Mouse (Mus musculus): Measurements from ENCODE around the gene Tpsb2. TPM values are rescaled to one million over a fixed set of nuclear protein-coding genes. Genes with fewer than 3 reads are reported as not detected.

Gene Tpsb2
- polyA plus RNA-seq, 1 experiment from 2014 or later: 209 TPM

DNA sequence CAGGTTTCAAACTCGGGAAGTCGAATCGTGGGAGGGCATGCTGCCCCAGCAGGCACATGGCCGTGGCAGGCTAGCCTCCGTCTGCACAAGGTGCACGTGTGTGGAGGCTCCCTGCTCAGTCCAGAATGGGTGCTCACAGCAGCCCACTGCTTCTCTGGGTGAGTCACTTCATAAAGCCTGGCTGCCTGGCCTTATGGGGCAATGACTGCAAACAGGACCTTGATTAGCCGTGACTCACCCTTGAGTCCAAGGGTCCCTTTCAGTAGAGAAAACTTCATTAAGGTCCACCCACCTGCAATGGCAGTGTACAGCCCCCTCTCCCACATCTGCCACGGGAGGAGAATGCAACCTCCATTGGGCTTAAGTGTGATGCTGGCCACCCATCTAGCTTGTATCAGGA is 6.4 kb downstream of the Tpsb2 start:
- no peak overlapping the region for H3K4me3 ChIP-seq
- WGBS: 77% methylated on average over 8 of the region's 8 CpGs
- no peak for ATAC-seq (ENCODE audit: insufficient number of reproducible peaks, low FRiP score, low TSS enrichment, low read depth)
- H3K9me3 ChIP-seq: no peaks in the 10 kb centered on the region
- no peak overlapping the region for H3K4me2 ChIP-seq
- no peak overlapping the region for H3K9ac ChIP-seq
- peaks cover 5% of the 10 kb centered on the region; the same call in 1 of the 2 replicates for H3K4me1 ChIP-seq
- H3K27me3 ChIP-seq: no peaks in the 10 kb centered on the region
- peaks cover 27% of the 10 kb centered on the region for H3K36me3 ChIP-seq
- no peak overlapping the region for H3K27ac ChIP-seq

DNA sequence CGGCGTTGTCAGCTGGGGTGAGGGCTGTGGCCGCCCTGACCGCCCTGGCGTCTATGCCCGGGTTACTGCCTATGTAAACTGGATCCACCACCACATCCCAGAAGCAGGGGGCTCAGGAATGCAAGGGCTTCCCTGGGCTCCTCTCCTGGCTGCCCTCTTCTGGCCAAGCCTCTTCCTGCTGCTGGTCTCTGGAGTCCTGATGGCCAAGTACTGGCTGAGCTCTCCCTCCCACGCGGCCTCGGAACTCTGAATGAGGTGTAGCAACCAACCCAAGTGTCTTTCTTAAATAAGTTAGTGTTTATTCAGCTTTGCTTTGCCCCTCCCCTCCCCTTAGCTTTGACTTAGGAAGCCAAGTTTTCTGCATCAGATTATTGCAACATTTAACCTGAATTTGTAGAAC is 7.9 kb downstream of the Tpsb2 start:
- H3K4me3 ChIP-seq: no peak overlapping the region
- no peak overlapping the region for H3K4me2 ChIP-seq
- 38% methylated on average over 9 of the region's 9 CpGs for WGBS
- no peak for ATAC-seq (ENCODE audit: insufficient number of reproducible peaks, low FRiP score, low TSS enrichment, low read depth)
- H3K4me1 ChIP-seq: peaks cover 5% of the 10 kb centered on the region; the same call in 1 of the 2 replicates
- H3K9me3 ChIP-seq: no peaks in the 10 kb centered on the region
- no peak overlapping the region for H3K9ac ChIP-seq
- H3K36me3 ChIP-seq: peaks cover 37% of the 10 kb centered on the region
- no peak overlapping the region for H3K27ac ChIP-seq
- no peaks in the 10 kb centered on the region for H3K27me3 ChIP-seq

- WGBS: 78% methylated on average over 4 of the region's 4 CpGs
- Histone ChIP-seq H3K36me3 (peaks cover 41% of the 10 kb centered on the region), H3K4me2 (no peak overlapping the region), H3K4me3 (no peak overlapping the region), H3K27ac (no peak overlapping the region), H3K27me3 (no peaks in the 10 kb centered on the region), H3K9me3 (no peaks in the 10 kb centered on the region), H3K9ac (no peak overlapping the region), H3K4me1 (peaks cover 10% of the 10 kb centered on the region; the same call in 1 of the 2 replicates)
- ATAC-seq (ENCODE audit: insufficient number of reproducible peaks, low FRiP score, low TSS enrichment, low read depth): no peak
These were observed 28.4 kb downstream of the Tpsb2 start for GRCm38 (mm10) chr17:25394526-25394925.

- no peak overlapping the region for H3K4me2 ChIP-seq
- no peak overlapping the region for H3K9ac ChIP-seq
- no peak overlapping the region for H3K4me3 ChIP-seq
- peaks cover 10% of the 10 kb centered on the region; the same call in 1 of the 2 replicates for H3K4me1 ChIP-seq
- 25% methylated on average over 14 of the region's 14 CpGs for WGBS
- no peak overlapping the region for H3K27ac ChIP-seq
- peaks cover 16% of the 10 kb centered on the region for H3K36me3 ChIP-seq
- no peaks in the 10 kb centered on the region for H3K9me3 ChIP-seq
- ATAC-seq (ENCODE audit: insufficient number of reproducible peaks, low FRiP score, low TSS enrichment, low read depth): no peak
- no peaks in the 10 kb centered on the region for H3K27me3 ChIP-seq
These were observed 31.9 kb downstream of the Tpsb2 start for GRCm38 (mm10) chr17:25397804-25398519.

DNA sequence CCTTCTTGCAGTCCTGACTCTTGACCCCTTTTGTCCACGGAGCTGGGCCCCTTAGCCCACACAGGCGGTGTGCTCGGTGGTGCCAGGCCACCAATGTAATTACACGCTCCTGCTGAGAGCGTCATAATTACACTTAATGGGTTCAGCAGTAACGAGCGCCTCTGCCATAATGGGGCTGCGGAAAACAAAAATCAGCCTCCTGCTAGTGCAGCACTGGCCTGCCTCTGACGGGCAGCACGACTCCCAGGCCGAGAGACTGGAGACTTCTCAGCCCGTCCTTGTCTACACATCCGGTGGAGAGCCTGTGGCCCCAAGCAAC is 32.4 kb downstream of the Tpsb2 start:
- Histone ChIP-seq H3K36me3 (peaks cover 12% of the 10 kb centered on the region), H3K9ac (no peak overlapping the region), H3K4me3 (no peak overlapping the region), H3K4me2 (no peak overlapping the region), H3K27ac (no peak overlapping the region), H3K4me1 (peaks cover 10% of the 10 kb centered on the region; the same call in 1 of the 2 replicates), H3K27me3 (no peaks in the 10 kb centered on the region), H3K9me3 (no peaks in the 10 kb centered on the region)
- ATAC-seq (ENCODE audit: insufficient number of reproducible peaks, low FRiP score, low TSS enrichment, low read depth): no peak
- 26% methylated on average over 13 of the region's 13 CpGs for WGBS

GRCm38 (mm10) chr17:25400443-25400842 is 34.3 kb downstream of the Tpsb2 start:
- 5% methylated on average over 7 of the region's 7 CpGs for WGBS
- Histone ChIP-seq H3K36me3 (no peaks in the 10 kb centered on the region; the same call in 1 of the 2 replicates), H3K9me3 (no peaks in the 10 kb centered on the region), H3K9ac (no peak overlapping the region), H3K4me2 (no peak overlapping the region), H3K4me1 (peaks cover 17% of the 10 kb centered on the region), H3K4me3 (no peak overlapping the region), H3K27ac (no peak overlapping the region), H3K27me3 (no peaks in the 10 kb centered on the region)
- ATAC-seq (ENCODE audit: insufficient number of reproducible peaks, low FRiP score, low TSS enrichment, low read depth): no peak

GRCm38 (mm10) chr17:25401491-25401890 is 35.4 kb downstream of the Tpsb2 start:
- H3K27me3 ChIP-seq: no peaks in the 10 kb centered on the region
- no peak for ATAC-seq (ENCODE audit: insufficient number of reproducible peaks, low FRiP score, low TSS enrichment, low read depth)
- H3K4me2 ChIP-seq: no peak overlapping the region
- H3K27ac ChIP-seq: no peak overlapping the region
- WGBS: 52% methylated on average over 4 of the region's 4 CpGs
- H3K4me3 ChIP-seq: no peak overlapping the region
- peaks cover 27% of the 10 kb centered on the region for H3K4me1 ChIP-seq
- no peaks in the 10 kb centered on the region for H3K9me3 ChIP-seq
- no peak overlapping the region for H3K9ac ChIP-seq
- no peaks in the 10 kb centered on the region; the same call in 1 of the 2 replicates for H3K36me3 ChIP-seq

DNA sequence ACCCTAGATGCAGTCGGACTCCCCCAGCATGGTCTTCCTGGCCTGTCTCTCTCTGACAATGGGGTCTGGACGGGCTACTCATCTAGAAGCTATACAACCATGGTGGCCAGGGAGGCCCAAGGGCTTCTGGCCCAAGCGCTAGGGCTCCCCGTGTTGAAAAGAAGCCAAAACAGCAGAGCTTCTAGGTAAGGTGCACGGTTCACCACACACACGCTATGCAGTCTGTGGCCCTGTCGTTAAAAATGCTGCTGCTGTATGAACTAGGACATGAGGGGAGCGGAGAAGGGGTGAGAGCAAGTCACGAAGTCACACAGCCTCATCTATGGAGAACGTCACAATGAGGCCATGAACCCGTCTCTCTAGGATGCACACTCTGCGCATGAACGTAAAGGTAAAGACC is 36.1 kb downstream of the Tpsb2 start:
- no peaks in the 10 kb centered on the region for H3K9me3 ChIP-seq
- WGBS: 84% methylated on average over 13 of the region's 13 CpGs
- H3K4me1 ChIP-seq: peaks cover 35% of the 10 kb centered on the region

DNA sequence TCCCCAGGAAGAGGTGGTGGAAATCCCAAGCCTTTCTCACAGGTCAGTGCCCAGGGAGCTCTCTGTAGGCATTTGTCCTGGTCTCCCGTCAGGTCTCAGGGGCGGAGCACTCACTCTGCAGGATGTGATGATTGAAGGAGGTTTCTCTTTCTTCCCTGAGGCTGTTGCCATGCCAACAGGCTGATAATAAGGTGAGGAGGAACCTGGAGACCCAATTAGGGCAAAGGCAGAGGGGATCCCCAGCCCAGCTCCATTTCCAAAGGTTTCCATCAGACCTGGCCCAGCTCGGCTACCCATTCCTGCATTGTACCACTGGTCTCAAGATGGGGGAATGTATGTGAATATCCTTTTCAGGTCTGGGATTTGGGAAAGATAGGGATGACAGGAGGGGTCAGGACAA is 38.1 kb downstream of the Tpsb2 start:
- 38% methylated on average over 3 of the region's 3 CpGs for WGBS
- Histone ChIP-seq H3K9ac (no peak overlapping the region), H3K27me3 (no peaks in the 10 kb centered on the region), H3K4me3 (no peak overlapping the region), H3K9me3 (no peaks in the 10 kb centered on the region), H3K4me2 (no peak overlapping the region), H3K27ac (no peak overlapping the region), H3K36me3 (no peaks in the 10 kb centered on the region), H3K4me1 (peaks cover 38% of the 10 kb centered on the region)
- no peak for ATAC-seq (ENCODE audit: insufficient number of reproducible peaks, low FRiP score, low TSS enrichment, low read depth)

More for the DNA sequence above, 36.1 kb downstream of the Tpsb2 start:
- no peak for ATAC-seq (ENCODE audit: insufficient number of reproducible peaks, low FRiP score, low TSS enrichment, low read depth)
- Histone ChIP-seq H3K4me3 (no peak overlapping the region), H3K36me3 (no peaks in the 10 kb centered on the region), H3K27me3 (no peaks in the 10 kb centered on the region), H3K4me2 (no peak overlapping the region), H3K27ac (no peak overlapping the region), H3K9ac (no peak overlapping the region)

- Histone ChIP-seq H3K4me3 (no peak overlapping the region), H3K9me3 (no peaks in the 10 kb centered on the region), H3K4me2 (no peak overlapping the region), H3K27ac (no peak overlapping the region), H3K9ac (no peak overlapping the region), H3K27me3 (no peaks in the 10 kb centered on the region), H3K36me3 (no peaks in the 10 kb centered on the region), H3K4me1 (peaks cover 49% of the 10 kb centered on the region)
- no peak for ATAC-seq (ENCODE audit: insufficient number of reproducible peaks, low FRiP score, low TSS enrichment, low read depth)
- WGBS: 15% methylated on average over 9 of the region's 10 CpGs
These were observed 39.3 kb downstream of the Tpsb2 start for GRCm38 (mm10) chr17:25405224-25405895.

GRCm38 (mm10) chr17:25406011-25406441 is 39.9 kb downstream of the Tpsb2 start:
- no peaks in the 10 kb centered on the region for H3K36me3 ChIP-seq
- peaks cover 56% of the 10 kb centered on the region for H3K4me1 ChIP-seq
- H3K9me3 ChIP-seq: no peaks in the 10 kb centered on the region
- no peaks in the 10 kb centered on the region for H3K27me3 ChIP-seq
- 22% methylated on average over 6 of the region's 6 CpGs for WGBS
- H3K4me3 ChIP-seq: no peak overlapping the region
- no peak overlapping the region for H3K9ac ChIP-seq
- ATAC-seq (ENCODE audit: insufficient number of reproducible peaks, low FRiP score, low TSS enrichment, low read depth): no peak
- H3K4me2 ChIP-seq: no peak overlapping the region
- H3K27ac ChIP-seq: no peak overlapping the region

GRCm38 (mm10) chr17:25407352-25407751 is 41.2 kb downstream of the Tpsb2 start:
- peak overlapping the region; percentile 30; the same call in 1 of the 2 replicates for H3K27ac ChIP-seq
- ATAC-seq (ENCODE audit: insufficient number of reproducible peaks, low FRiP score, low TSS enrichment, low read depth): no peak
- WGBS: 73% methylated on average over 4 of the region's 4 CpGs
- H3K27me3 ChIP-seq: no peaks in the 10 kb centered on the region
- H3K9ac ChIP-seq: no peak overlapping the region
- H3K9me3 ChIP-seq: no peaks in the 10 kb centered on the region
- H3K36me3 ChIP-seq: no peaks in the 10 kb centered on the region
- peaks cover 61% of the 10 kb centered on the region for H3K4me1 ChIP-seq
- H3K4me2 ChIP-seq: no peak overlapping the region
- H3K4me3 ChIP-seq: no peak overlapping the region
